Mouse (Mus musculus): ENCODE measurements around the gene Shroom3. TPM values are rescaled to one million over a fixed set of nuclear protein-coding genes. Genes with fewer than 3 reads are reported as not detected.
A peak's percentile ranks its signal among the peaks of the same experiment; 100 is the strongest.

The Shroom3 gene
- polyA plus RNA-seq, 1 experiment from 2014 or later, result 6.2 TPM

DNA sequence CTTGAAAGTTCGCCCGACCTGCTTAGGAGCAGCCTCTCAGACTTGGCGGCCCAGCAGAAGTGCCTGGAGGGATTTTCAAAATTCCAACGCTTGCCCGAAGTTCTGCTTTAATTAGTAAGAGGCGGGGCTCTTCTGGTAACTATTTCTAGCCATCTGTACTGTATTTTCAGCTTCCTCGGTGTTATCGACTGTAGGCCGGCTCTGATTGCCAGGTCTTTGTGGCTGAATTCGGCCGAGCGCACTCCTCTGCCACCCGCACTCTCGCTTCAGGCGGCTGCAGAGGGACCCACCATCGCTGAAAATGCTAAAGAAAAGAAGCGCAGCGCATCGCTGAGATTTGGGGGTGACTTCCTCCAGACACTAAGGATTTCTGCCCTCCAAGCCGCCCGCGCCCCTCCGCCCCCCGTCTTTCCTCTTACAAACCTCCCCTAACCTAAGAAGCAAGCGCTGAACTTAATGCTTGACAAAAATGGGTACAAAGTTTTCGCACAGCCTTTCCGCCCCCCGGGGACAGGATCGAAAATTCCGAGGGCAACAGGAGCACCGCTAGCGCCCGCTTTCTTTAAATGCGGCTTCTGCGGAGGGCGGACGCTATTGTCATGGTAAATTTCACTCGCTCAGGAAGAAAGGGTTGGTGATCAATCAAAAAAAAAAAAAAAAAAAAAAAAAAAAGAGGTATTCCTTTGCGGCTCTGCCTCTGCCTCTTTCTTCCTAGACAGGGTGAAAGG, 450 bp upstream of the Shroom3 start:
- ATAC-seq (ENCODE audit: low FRiP score, low read depth), result peak; percentile 41; the same call in 1 of the 2 replicates
- Histone ChIP-seq H3K4me3 (peak overlapping the region; percentile 48), H3K4me1 (no peaks in the 10 kb centered on the region), H3K9ac (peak overlapping the region; percentile 64), H3K27me3 (replicated peaks) (no peaks in the 10 kb centered on the region), H3K36me3 (no peaks in the 10 kb centered on the region), H3K4me2 (replicated peaks) (peak overlapping the region; percentile 92), H3K27ac (no peak overlapping the region), H3K9me3 (no peaks in the 10 kb centered on the region)
- under 1% methylated on average over 39 of the region's 39 CpGs for WGBS

DNA sequence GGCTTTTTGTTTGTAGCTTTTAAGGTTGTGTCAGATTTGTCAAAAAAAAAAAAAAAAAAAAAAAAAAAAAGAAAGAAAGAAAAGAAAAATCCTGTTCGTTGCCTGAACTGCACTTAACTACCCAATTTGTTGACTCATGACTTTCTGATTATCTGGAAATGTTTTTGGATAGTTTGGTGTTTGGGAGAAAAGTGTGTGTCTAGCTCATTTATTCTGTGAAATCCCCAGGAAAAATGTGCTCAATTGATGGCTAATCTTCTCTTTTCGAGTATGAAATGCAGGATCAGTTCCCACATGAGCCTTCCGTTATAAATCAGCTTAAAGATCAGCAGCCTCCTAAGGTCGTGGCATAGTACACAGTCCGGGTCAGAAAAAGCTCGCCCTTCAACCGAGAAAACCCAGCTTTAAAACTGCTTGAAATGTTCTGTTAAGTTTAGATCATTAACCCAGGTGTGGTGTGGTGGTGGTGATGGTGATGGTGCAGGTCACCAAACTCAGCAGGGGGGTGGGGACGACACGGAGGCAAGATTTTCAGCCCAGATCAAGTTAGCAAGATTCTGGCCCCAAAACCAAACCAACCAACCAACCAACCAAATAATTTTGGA, 738 bp downstream of the Shroom3 start:
- Histone ChIP-seq H3K27me3 (replicated peaks) (no peaks in the 10 kb centered on the region), H3K9me3 (no peaks in the 10 kb centered on the region), H3K4me2 (replicated peaks) (peak overlapping the region; percentile 92), H3K4me3 (peak overlapping the region; percentile 48; the same call in 1 of the 2 replicates), H3K9ac (no peak overlapping the region), H3K4me1 (no peaks in the 10 kb centered on the region), H3K36me3 (no peaks in the 10 kb centered on the region), H3K27ac (no peak overlapping the region)
- no peak for ATAC-seq (ENCODE audit: low FRiP score, low read depth)
- 14% methylated on average over 9 of the region's 9 CpGs for WGBS

DNA sequence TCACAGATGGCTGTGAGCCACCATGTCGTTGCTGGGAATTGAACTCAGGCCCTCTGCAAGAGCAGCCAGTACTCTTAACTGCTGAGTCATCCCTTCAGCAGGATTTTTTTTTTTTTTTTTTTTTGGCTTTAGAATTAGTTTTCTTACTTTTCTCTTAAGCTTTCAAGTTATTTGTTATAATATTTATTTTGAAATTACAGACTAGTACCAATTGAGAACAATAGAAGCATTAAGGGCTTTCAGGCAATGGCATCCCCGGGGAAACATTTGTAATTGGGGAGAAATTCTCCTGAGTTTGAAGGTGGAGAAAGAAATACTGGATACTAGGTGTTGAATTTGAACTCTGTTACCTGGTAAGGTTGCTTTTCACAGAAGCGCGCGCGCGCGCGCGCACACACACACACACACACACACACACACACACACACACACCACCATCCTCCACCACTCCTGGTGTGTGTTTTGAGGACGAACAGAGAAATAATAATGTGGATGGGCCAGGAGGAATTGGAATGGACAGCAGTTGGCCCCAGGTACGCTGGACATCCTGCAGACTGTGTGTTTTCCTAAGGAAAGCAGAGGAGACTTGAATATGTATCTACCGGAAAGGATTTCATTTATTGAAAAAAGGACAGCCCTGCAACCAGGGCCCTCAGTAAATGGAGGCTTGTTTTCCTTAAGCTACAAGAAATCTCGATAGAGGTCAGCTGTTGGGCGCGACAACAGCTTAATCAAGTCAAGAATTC, 1.7 kb downstream of the Shroom3 start:
- H3K4me1 ChIP-seq, result no peaks in the 10 kb centered on the region
- 92% methylated on average over 16 of the region's 16 CpGs for WGBS
- no peak overlapping the region for H3K9ac ChIP-seq
- no peaks in the 10 kb centered on the region for H3K27me3 ChIP-seq (replicated peaks)
- no peak for ATAC-seq (ENCODE audit: low FRiP score, low read depth)
- no peak overlapping the region for H3K27ac ChIP-seq
- no peak overlapping the region for H3K4me2 ChIP-seq (replicated peaks)
- H3K4me3 ChIP-seq, result no peak overlapping the region
- no peaks in the 10 kb centered on the region for H3K9me3 ChIP-seq
- no peaks in the 10 kb centered on the region for H3K36me3 ChIP-seq

DNA sequence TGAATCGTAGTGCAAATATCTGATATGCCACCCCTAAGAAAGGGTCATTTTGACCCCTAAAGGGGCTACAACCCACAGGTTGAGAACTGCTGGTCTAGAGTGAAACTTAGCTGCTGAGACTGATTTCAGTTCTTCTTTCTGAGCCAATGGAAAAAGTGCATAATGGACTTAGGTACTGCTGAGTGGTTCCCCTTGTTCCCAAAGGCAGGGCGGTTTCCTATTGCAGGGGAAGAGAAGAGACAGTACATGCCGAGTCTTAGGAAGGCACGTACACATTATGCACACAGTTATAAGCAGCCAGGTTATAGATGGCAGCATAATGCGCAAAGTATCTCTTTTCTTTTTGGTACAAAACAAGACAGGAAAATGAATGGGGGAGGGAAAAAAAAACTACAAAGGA, 4.9 kb downstream of the Shroom3 start:
- H3K27me3 ChIP-seq (replicated peaks), result no peaks in the 10 kb centered on the region
- no peak overlapping the region for H3K9ac ChIP-seq
- H3K4me3 ChIP-seq, result no peak overlapping the region
- H3K4me1 ChIP-seq, result no peaks in the 10 kb centered on the region
- no peaks in the 10 kb centered on the region for H3K36me3 ChIP-seq
- no peak for ATAC-seq (ENCODE audit: low FRiP score, low read depth)
- H3K4me2 ChIP-seq (replicated peaks), result no peak overlapping the region
- 84% methylated on average over 5 of the region's 5 CpGs for WGBS
- H3K9me3 ChIP-seq, result no peaks in the 10 kb centered on the region
- no peak overlapping the region for H3K27ac ChIP-seq

DNA sequence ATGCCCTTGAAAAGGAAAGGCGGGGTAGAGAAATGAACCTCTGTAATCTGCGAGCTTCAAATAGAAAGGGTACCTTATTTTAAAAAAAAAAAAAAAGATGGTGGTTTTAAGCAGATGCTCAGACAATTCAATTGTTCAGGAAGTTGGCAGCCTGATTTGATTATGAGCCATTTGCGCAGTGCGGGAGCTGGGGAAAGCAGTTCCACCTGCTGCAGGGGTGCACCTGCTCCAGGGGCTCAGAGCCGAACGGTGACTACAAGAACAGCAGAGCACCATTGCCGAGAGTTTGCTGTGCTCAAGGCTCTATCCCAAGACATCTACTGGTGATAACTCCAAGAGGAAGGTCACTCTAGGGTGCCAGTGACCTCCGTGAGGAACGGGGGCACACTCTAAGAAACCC, 5.3 kb downstream of the Shroom3 start:
- Histone ChIP-seq H3K27me3 (replicated peaks) (no peaks in the 10 kb centered on the region), H3K9ac (no peak overlapping the region), H3K9me3 (no peaks in the 10 kb centered on the region), H3K4me3 (no peak overlapping the region), H3K36me3 (no peaks in the 10 kb centered on the region), H3K4me1 (no peaks in the 10 kb centered on the region), H3K27ac (no peak overlapping the region), H3K4me2 (replicated peaks) (no peak overlapping the region)
- no peak for ATAC-seq (ENCODE audit: low FRiP score, low read depth)
- WGBS, result 91% methylated on average over 9 of the region's 9 CpGs

DNA sequence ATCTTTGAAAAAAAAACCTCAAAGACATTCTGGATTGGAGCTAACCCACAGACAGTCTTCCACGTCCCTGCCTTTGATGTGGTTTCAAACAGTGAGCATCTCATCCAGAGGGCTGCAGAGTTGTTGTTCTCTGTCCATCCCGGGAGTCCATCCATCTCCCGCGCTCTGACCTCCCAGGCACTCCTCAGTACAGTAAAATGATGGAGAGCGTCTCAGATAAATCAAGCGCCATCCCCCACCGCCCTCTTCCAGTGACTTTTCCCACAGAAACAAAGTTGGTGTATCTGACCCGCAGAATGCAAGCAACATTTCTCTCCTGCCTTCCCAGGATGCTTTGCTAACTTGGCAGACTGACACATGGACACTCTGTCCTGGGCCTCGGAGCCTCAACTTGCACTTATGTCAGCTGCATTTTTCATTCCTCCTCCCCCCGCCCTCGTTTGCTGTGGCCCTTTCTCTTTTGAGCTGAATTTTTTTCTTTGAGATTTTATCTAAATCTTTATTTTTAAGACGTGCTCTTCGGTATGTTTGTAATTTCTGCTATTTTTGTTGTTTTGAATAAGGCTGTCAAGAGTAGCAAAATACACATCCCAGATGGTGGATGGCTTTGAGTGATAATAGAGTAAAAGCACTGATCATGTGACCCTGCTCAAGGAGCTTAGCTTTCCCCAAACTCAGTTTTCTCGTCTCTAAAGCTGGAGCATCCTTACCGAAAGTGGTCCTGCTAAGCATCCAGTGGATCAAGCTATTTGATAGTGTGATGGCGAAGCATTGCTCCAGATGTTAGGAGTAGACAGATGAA, 9.2 kb downstream of the Shroom3 start:
- no peak overlapping the region for H3K4me3 ChIP-seq
- no peaks in the 10 kb centered on the region for H3K9me3 ChIP-seq
- no peak for ATAC-seq (ENCODE audit: low FRiP score, low read depth)
- no peaks in the 10 kb centered on the region for H3K27me3 ChIP-seq (replicated peaks)
- no peaks in the 10 kb centered on the region for H3K36me3 ChIP-seq
- no peak overlapping the region for H3K27ac ChIP-seq
- H3K4me1 ChIP-seq, result no peaks in the 10 kb centered on the region
- no peak overlapping the region for H3K9ac ChIP-seq
- WGBS, result 65% methylated on average over 16 of the region's 16 CpGs
- H3K4me2 ChIP-seq (replicated peaks), result no peak overlapping the region

DNA sequence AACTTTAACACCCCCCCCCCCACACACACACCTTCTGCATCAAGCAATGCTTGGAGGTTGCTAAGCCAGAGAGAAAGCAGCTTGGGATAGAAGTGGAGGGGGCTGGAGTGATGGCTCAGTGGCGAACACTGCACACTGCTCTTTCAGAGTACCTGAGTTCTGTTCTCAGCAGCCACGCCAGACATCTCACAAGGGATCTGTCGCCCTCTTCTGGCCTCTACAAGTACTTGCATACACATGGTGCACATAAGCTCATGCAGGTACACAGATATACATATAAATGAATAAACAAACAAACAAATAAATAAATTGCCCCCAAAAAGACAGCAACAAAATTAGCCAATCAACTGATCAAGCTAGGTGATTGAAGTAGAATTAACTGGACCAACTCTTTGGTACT, 10.5 kb downstream of the Shroom3 start:
- Histone ChIP-seq H3K36me3 (no peaks in the 10 kb centered on the region), H3K27ac (no peak overlapping the region), H3K4me1 (peaks cover 8% of the 10 kb centered on the region), H3K27me3 (replicated peaks) (no peaks in the 10 kb centered on the region), H3K4me3 (no peak overlapping the region), H3K4me2 (replicated peaks) (no peak overlapping the region), H3K9ac (no peak overlapping the region), H3K9me3 (no peaks in the 10 kb centered on the region)
- ATAC-seq (ENCODE audit: low FRiP score, low read depth), result no peak
- 88% methylated on average over 3 of the region's 3 CpGs for WGBS

DNA sequence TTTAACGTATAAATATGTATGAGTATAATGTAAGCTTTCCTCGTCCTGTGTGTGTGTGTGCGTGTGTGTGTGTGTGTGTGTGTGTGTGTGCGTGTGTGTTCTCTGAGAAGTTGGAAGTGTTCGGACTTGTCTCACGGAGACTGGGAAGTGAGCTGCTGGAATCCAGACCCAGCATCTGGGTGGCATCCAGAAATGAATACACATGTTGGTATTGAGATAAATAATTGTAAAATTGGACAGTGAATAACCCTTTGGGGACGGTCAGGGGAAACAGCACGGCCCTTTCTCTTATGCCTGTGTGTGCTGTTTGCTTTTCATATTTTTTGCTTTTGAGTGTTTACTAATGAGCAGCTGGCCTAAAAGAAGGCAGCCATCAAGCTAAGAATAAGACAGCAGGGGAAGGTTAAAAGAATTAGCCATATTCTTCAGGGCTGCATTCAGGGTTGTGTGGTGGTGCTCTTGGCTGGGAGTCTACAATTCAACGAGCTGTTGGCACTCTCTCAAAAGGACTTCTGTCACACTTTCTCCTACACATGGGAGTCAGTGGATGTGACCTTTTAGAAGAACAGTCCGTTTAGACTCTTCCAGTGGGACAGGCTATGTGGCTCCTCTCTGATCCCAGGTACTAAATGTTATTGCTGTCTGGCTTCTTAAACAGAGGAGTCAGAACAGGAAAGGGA, 11.2 kb downstream of the Shroom3 start:
- Histone ChIP-seq H3K4me3 (no peak overlapping the region), H3K9me3 (no peaks in the 10 kb centered on the region), H3K9ac (no peak overlapping the region), H3K36me3 (no peaks in the 10 kb centered on the region), H3K4me2 (replicated peaks) (no peak overlapping the region), H3K27ac (no peak overlapping the region), H3K4me1 (peaks cover 15% of the 10 kb centered on the region), H3K27me3 (replicated peaks) (no peaks in the 10 kb centered on the region)
- WGBS, result 85% methylated on average over 10 of the region's 10 CpGs
- ATAC-seq (ENCODE audit: low FRiP score, low read depth), result no peak

DNA sequence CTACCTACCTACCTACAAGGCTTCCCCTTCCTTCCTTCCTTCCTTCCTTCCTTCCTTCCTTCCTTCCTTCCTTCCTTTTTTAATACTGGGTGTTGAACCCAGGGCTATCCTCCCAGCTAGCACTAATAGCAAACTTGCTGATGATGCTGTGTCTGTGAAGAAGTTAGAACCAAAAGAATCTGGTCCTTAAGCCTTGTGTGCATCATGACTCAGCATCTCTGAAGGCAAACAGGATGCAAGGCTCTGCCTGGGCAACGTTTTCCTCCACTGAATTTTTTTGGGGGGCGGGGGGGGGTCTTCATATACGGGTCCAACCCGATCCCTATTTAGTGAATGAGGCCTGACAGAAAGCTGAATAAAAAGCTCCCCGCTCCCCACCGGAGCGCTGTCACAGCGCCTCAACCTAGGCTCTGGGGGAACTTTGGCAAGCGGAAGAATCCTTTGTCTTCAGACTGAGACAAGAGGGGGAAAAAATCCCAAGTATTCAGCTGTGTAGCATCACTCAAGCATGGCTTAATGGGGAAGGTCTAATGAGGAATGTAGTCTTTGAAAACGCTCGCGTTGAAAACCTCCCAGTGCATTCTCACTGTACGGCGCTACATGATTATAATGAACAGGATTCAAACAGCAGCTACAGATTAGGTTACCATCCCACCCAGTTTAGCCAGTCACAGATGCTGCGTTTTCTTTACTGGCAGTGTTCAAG, 15.0 kb downstream of the Shroom3 start:
- no peaks in the 10 kb centered on the region for H3K9me3 ChIP-seq
- peaks cover 15% of the 10 kb centered on the region for H3K4me1 ChIP-seq
- no peaks in the 10 kb centered on the region for H3K27me3 ChIP-seq (replicated peaks)
- H3K36me3 ChIP-seq, result no peaks in the 10 kb centered on the region
- H3K27ac ChIP-seq, result peak overlapping the region; percentile 26; the same call in 1 of the 2 replicates
- peak; percentile 75 for ATAC-seq (ENCODE audit: low FRiP score, low read depth)
- 2% methylated on average over 15 of the region's 15 CpGs for WGBS
- H3K4me3 ChIP-seq, result peak overlapping the region; percentile 22
- peak overlapping the region; percentile 51 for H3K9ac ChIP-seq
- peak overlapping the region; percentile 63 for H3K4me2 ChIP-seq (replicated peaks)

DNA sequence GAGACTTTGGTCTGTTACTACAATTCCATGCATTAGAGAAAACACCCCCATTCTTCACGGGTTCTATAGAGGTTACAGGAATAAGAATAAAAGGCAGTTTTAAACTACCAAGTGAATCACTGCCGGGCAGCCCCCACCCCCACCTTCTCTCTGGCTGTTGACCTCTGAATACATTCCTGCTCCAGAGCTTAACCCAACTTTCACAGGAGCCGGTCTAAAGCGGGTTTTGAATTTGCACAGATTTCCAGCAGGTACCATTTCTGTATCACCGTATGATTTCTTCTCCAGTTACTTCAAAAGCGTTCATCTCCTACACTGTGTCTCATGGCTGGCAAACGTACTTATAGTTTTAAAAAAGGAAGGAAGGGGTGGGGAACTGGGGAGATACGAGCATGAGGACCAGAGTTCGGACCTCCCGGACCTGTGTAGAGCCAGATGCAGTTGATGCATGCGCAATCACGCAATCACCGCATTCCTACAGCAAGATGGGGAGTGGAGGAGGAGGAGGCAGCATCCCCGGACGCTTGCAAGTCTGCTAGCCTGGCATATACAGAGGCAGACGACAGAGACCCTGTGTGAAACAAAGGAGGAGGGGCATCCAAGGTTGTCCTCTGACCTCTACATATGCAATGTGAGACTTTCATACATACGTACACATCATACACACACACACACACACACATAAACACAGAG, 15.7 kb downstream of the Shroom3 start:
- H3K9me3 ChIP-seq, result no peaks in the 10 kb centered on the region
- ATAC-seq (ENCODE audit: low FRiP score, low read depth), result peak; percentile 70
- H3K27me3 ChIP-seq (replicated peaks), result no peaks in the 10 kb centered on the region
- WGBS, result 14% methylated on average over 17 of the region's 17 CpGs
- peak overlapping the region; percentile 22 for H3K4me3 ChIP-seq
- peak overlapping the region; percentile 26; the same call in 1 of the 2 replicates for H3K27ac ChIP-seq
- H3K4me2 ChIP-seq (replicated peaks), result peak overlapping the region; percentile 63
- peak overlapping the region; percentile 51 for H3K9ac ChIP-seq
- peaks cover 15% of the 10 kb centered on the region for H3K4me1 ChIP-seq
- no peaks in the 10 kb centered on the region for H3K36me3 ChIP-seq

DNA sequence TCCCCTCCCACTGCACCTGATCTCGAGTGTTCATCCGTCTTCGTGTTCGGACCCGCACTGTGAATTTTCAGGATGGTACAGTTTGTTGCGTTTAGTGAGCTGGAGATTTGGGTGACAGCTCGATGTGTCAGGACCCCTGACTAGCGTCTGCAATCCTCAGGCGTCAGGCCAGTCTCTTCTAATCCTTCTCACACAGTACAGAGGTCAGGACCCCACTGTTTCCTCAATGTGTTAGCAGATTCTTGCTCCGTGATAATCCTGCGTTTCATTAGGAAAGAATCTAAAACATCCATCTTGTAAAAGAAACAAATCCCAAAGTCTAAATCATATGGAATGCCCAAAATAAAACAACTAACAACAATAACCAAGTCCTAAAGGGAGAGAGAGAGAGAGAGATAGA, 18.5 kb downstream of the Shroom3 start:
- peaks cover 15% of the 10 kb centered on the region for H3K4me1 ChIP-seq
- H3K27me3 ChIP-seq (replicated peaks), result no peaks in the 10 kb centered on the region
- 74% methylated on average over 11 of the region's 11 CpGs for WGBS
- no peak for ATAC-seq (ENCODE audit: low FRiP score, low read depth)
- no peak overlapping the region for H3K9ac ChIP-seq
- H3K36me3 ChIP-seq, result no peaks in the 10 kb centered on the region
- H3K4me2 ChIP-seq (replicated peaks), result no peak overlapping the region
- no peak overlapping the region for H3K4me3 ChIP-seq
- H3K27ac ChIP-seq, result no peak overlapping the region
- H3K9me3 ChIP-seq, result no peaks in the 10 kb centered on the region
